Mouse (Mus musculus): ENCODE results near the gene Itgb6. TPM values are rescaled to one million over a fixed set of nuclear protein-coding genes. Genes with fewer than 3 reads are reported as not detected.

Itgb6 gene
- polyA plus RNA-seq (2016; fragmentation: Nextera tagmentation; extraction: Ambion mirVana): 1.9 and 2.6 TPM in 2 replicates

GRCm38 (mm10) chr2:60722514-60722913, at the start of gene Itgb6:
Gene Itgb6 (minus strand): TSS chr2:60722643.
- H3K9ac ChIP-seq (replicated peaks): no peak within 1 kb of the TSS
- 0 out of 2 replicates have a peak, but pooled peaks cover 1% of the 10 kb centered on the region for H3K27me3 ChIP-seq
- no peak for ATAC-seq (ENCODE audit: insufficient number of reproducible peaks, insufficient read depth, low FRiP score, low TSS enrichment, low read depth)
- H3K4me1 ChIP-seq (replicated peaks): no peaks in the 10 kb centered on the region
- 80% methylated on average over 14 of the region's 14 CpGs for WGBS
- H3K27ac ChIP-seq: no peak within 1 kb of the TSS
- no peaks in the 10 kb centered on the region for H3K36me3 ChIP-seq
- no peak within 1 kb of the TSS for H3K4me3 ChIP-seq (replicated peaks)
- H3K9me3 ChIP-seq: no peaks in the 10 kb centered on the region
- H3K4me2 ChIP-seq: no peak within 1 kb of the TSS

GRCm38 (mm10) chr2:60766420-60766819, 44.0 kb upstream of the Itgb6 start:
- H3K4me1 ChIP-seq (replicated peaks): no peaks in the 10 kb centered on the region
- no peak for ATAC-seq (ENCODE audit: insufficient number of reproducible peaks, insufficient read depth, low FRiP score, low TSS enrichment, low read depth)
- peaks cover 94% of the 10 kb centered on the region for H3K36me3 ChIP-seq
- whole genome bisulfite sequencing: 87% methylated on average over 8 of the region's 8 CpGs
- no peak overlapping the region for H3K27ac ChIP-seq
- H3K4me3 ChIP-seq (replicated peaks): no peak overlapping the region
- H3K9me3 ChIP-seq: peaks cover 13% of the 10 kb centered on the region
- no peaks in the 10 kb centered on the region for H3K27me3 ChIP-seq
- H3K9ac ChIP-seq (replicated peaks): no peak overlapping the region
- no peak overlapping the region for H3K4me2 ChIP-seq

GRCm38 (mm10) chr2:60756218-60756617, 33.8 kb upstream of the Itgb6 start:
- WGBS: 89% methylated on average over 9 of the region's 9 CpGs
- peaks cover 74% of the 10 kb centered on the region for H3K36me3 ChIP-seq
- no peak for ATAC-seq (ENCODE audit: insufficient number of reproducible peaks, insufficient read depth, low FRiP score, low TSS enrichment, low read depth)

GRCm38 (mm10) chr2:60755101-60755500, 32.7 kb upstream of the Itgb6 start:
- H3K27ac ChIP-seq: no peak overlapping the region
- no peaks in the 10 kb centered on the region for H3K27me3 ChIP-seq
- no peak for ATAC-seq (ENCODE audit: insufficient number of reproducible peaks, insufficient read depth, low FRiP score, low TSS enrichment, low read depth)
- no peak overlapping the region for H3K4me3 ChIP-seq (replicated peaks)
- H3K9ac ChIP-seq (replicated peaks): no peak overlapping the region
- H3K36me3 ChIP-seq: peaks cover 63% of the 10 kb centered on the region
- 95% methylated on average over 7 of the region's 7 CpGs for WGBS
- H3K4me1 ChIP-seq (replicated peaks): 0 out of 2 replicates have a peak, but pooled peaks cover 3% of the 10 kb centered on the region
- no peaks in the 10 kb centered on the region for H3K9me3 ChIP-seq
- no peak overlapping the region for H3K4me2 ChIP-seq

More at GRCm38 (mm10) chr2:60756218-60756617, 33.8 kb upstream of the Itgb6 start:
- H3K4me3 ChIP-seq (replicated peaks): no peak overlapping the region
- H3K27ac ChIP-seq: no peak overlapping the region
- H3K4me2 ChIP-seq: no peak overlapping the region
- H3K4me1 ChIP-seq (replicated peaks): 0 out of 2 replicates have a peak, but pooled peaks cover 3% of the 10 kb centered on the region
- H3K27me3 ChIP-seq: no peaks in the 10 kb centered on the region
- no peak overlapping the region for H3K9ac ChIP-seq (replicated peaks)
- H3K9me3 ChIP-seq: no peaks in the 10 kb centered on the region

GRCm38 (mm10) chr2:60751274-60751673, 28.8 kb upstream of the Itgb6 start:
- Histone ChIP-seq H3K36me3 (peaks cover 38% of the 10 kb centered on the region), H3K9me3 (no peaks in the 10 kb centered on the region), H3K4me2 (no peak overlapping the region), H3K4me1 (replicated peaks) (0 out of 2 replicates have a peak, but pooled peaks cover 3% of the 10 kb centered on the region), H3K27me3 (no peaks in the 10 kb centered on the region), H3K27ac (no peak overlapping the region), H3K9ac (replicated peaks) (no peak overlapping the region), H3K4me3 (replicated peaks) (no peak overlapping the region)
- 93% methylated on average over 9 of the region's 9 CpGs for WGBS
- no peak for ATAC-seq (ENCODE audit: insufficient number of reproducible peaks, insufficient read depth, low FRiP score, low TSS enrichment, low read depth)

GRCm38 (mm10) chr2:60750591-60750990, 28.1 kb upstream of the Itgb6 start:
- WGBS: 81% methylated on average over 3 of the region's 3 CpGs
- Histone ChIP-seq H3K9ac (replicated peaks) (no peak overlapping the region), H3K36me3 (peaks cover 32% of the 10 kb centered on the region), H3K4me2 (no peak overlapping the region), H3K27me3 (no peaks in the 10 kb centered on the region), H3K4me1 (replicated peaks) (0 out of 2 replicates have a peak, but pooled peaks cover 3% of the 10 kb centered on the region), H3K4me3 (replicated peaks) (no peak overlapping the region), H3K9me3 (no peaks in the 10 kb centered on the region), H3K27ac (no peak overlapping the region)
- no peak for ATAC-seq (ENCODE audit: insufficient number of reproducible peaks, insufficient read depth, low FRiP score, low TSS enrichment, low read depth)

GRCm38 (mm10) chr2:60748585-60748984, 26.1 kb upstream of the Itgb6 start:
- ATAC-seq (ENCODE audit: insufficient number of reproducible peaks, insufficient read depth, low FRiP score, low TSS enrichment, low read depth): no peak
- Histone ChIP-seq H3K4me2 (no peak overlapping the region), H3K4me1 (replicated peaks) (0 out of 2 replicates have a peak, but pooled peaks cover 3% of the 10 kb centered on the region)

GRCm38 (mm10) chr2:60747590-60747989, 25.1 kb upstream of the Itgb6 start:
- no peak for ATAC-seq (ENCODE audit: insufficient number of reproducible peaks, insufficient read depth, low FRiP score, low TSS enrichment, low read depth)

More at GRCm38 (mm10) chr2:60748585-60748984, 26.1 kb upstream of the Itgb6 start:
- 93% methylated on average over 1 of the region's 1 CpGs for WGBS
- Histone ChIP-seq H3K36me3 (peaks cover 12% of the 10 kb centered on the region; the same call in 1 of the 2 replicates), H3K27me3 (no peaks in the 10 kb centered on the region), H3K27ac (no peak overlapping the region), H3K9ac (replicated peaks) (no peak overlapping the region), H3K4me3 (replicated peaks) (no peak overlapping the region), H3K9me3 (no peaks in the 10 kb centered on the region)

GRCm38 (mm10) chr2:60744674-60745073, 22.2 kb upstream of the Itgb6 start:
- no peak for ATAC-seq (ENCODE audit: insufficient number of reproducible peaks, insufficient read depth, low FRiP score, low TSS enrichment, low read depth)
- H3K4me1 ChIP-seq (replicated peaks): no peaks in the 10 kb centered on the region

More at GRCm38 (mm10) chr2:60747590-60747989, 25.1 kb upstream of the Itgb6 start:
- H3K36me3 ChIP-seq: peaks cover 5% of the 10 kb centered on the region; the same call in 1 of the 2 replicates
- 0 out of 2 replicates have a peak, but pooled peaks cover 3% of the 10 kb centered on the region for H3K4me1 ChIP-seq (replicated peaks)
- 71% methylated on average over 3 of the region's 3 CpGs for WGBS
- no peak overlapping the region for H3K4me2 ChIP-seq
- no peak overlapping the region for H3K9ac ChIP-seq (replicated peaks)
- no peaks in the 10 kb centered on the region for H3K9me3 ChIP-seq
- no peak overlapping the region for H3K27ac ChIP-seq
- no peak overlapping the region for H3K4me3 ChIP-seq (replicated peaks)
- no peaks in the 10 kb centered on the region for H3K27me3 ChIP-seq

GRCm38 (mm10) chr2:60739389-60740137, 17.1 kb upstream of the Itgb6 start:
- 75% methylated on average over 10 of the region's 10 CpGs for WGBS
- no peaks in the 10 kb centered on the region for H3K36me3 ChIP-seq
- H3K4me3 ChIP-seq (replicated peaks): no peak overlapping the region
- ATAC-seq (ENCODE audit: insufficient number of reproducible peaks, insufficient read depth, low FRiP score, low TSS enrichment, low read depth): no peak
- H3K27me3 ChIP-seq: no peaks in the 10 kb centered on the region
- no peaks in the 10 kb centered on the region for H3K9me3 ChIP-seq
- H3K9ac ChIP-seq (replicated peaks): no peak overlapping the region
- H3K4me1 ChIP-seq (replicated peaks): peaks cover 7% of the 10 kb centered on the region; the same call in 1 of the 2 replicates
- no peak overlapping the region for H3K27ac ChIP-seq
- H3K4me2 ChIP-seq: no peak overlapping the region

More at GRCm38 (mm10) chr2:60744674-60745073, 22.2 kb upstream of the Itgb6 start:
- Histone ChIP-seq H3K27ac (no peak overlapping the region), H3K27me3 (no peaks in the 10 kb centered on the region), H3K4me2 (no peak overlapping the region), H3K9ac (replicated peaks) (no peak overlapping the region), H3K4me3 (replicated peaks) (no peak overlapping the region), H3K9me3 (no peaks in the 10 kb centered on the region), H3K36me3 (peaks cover 5% of the 10 kb centered on the region; the same call in 1 of the 2 replicates)
- WGBS: 81% methylated on average over 3 of the region's 3 CpGs

- WGBS: 47% methylated on average over 6 of the region's 6 CpGs
- Histone ChIP-seq H3K9me3 (no peaks in the 10 kb centered on the region), H3K36me3 (no peaks in the 10 kb centered on the region), H3K27me3 (no peaks in the 10 kb centered on the region), H3K9ac (replicated peaks) (no peak overlapping the region), H3K4me1 (replicated peaks) (peaks cover 16% of the 10 kb centered on the region), H3K4me2 (no peak overlapping the region), H3K27ac (no peak overlapping the region), H3K4me3 (replicated peaks) (no peak overlapping the region)
- ATAC-seq (ENCODE audit: insufficient number of reproducible peaks, insufficient read depth, low FRiP score, low TSS enrichment, low read depth): no peak
Measured at GRCm38 (mm10) chr2:60730929-60731328, 8.5 kb upstream of the Itgb6 start.
